Mouse (Mus musculus) liver, postnatal 0 days (tissue): ENCODE results near the gene Cwc22.

Experiments
- CTCF ChIP-seq: sonication (generic); IDR thresholded peaks from 2 replicates; pipeline ENCODE4 v1.5.1; 2016; ENCODE audit warnings: antibody characterized with exemption, low read depth
- EP300 ChIP-seq: IDR thresholded peaks from 2 replicates; pipeline ENCODE4 v1.6.1; 2016; ENCODE audit warnings: antibody characterized with exemption, low read depth, mild to moderate bottlenecking

DNA sequence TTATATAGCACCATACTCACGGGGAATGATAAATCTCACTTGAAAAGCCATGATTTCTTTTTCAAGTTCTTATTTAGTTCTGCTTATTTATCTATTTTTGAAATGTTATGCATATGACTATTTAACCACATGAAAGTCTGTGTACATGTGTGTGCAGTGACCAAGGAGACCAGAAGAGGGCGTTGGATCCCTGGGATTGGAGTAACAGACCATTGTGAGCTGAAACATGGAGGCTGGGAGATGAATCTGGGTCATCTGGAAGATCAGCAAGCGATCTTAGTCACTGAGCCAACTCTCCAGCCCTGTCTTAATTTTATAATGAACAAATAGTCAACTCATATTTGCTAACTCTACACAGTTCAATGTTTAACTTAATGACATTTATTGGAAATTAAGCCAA, 110.4 kb downstream of the Cwc22 start:
- no peak for TF ChIP-seq CTCF
- TF ChIP-seq EP300, result no peak
